Mouse (Mus musculus) heart, embryonic 12.5 days (tissue): ENCODE data around the gene Gpr183. TPM values are rescaled to one million over a fixed set of nuclear protein-coding genes. Genes with fewer than 3 reads are reported as not detected.

ENCODE experiments used
- ATAC-seq: fragments of 200-750 bp; cut with Nextera tagmentation; 2 replicates; pipeline ENCODE4 v1.8.0; 2017; ENCODE audit warnings: moderate TSS enrichment, moderate library complexity; ENCODE audit not compliant: insufficient number of reproducible peaks, low FRiP score
- H3K27ac ChIP-seq: fragments of 300-500 bp; sonication (generic); 2 replicates; pipeline ENCODE4 v1.5.1; 2016; ENCODE audit warnings: mild to moderate bottlenecking, moderate library complexity; ENCODE audit not compliant: poor library complexity, severe bottlenecking
- H3K27me3 ChIP-seq: fragments of 300-500 bp; sonication (generic); replicated peaks from 2 replicates; pipeline ENCODE4 v1.6.1; 2016; ENCODE audit warnings: mild to moderate bottlenecking, moderate library complexity
- H3K36me3 ChIP-seq: fragments of 300-500 bp; sonication (generic); 2 replicates; pipeline ENCODE4 v1.6.1; 2016; ENCODE audit warnings: mild to moderate bottlenecking, moderate library complexity
- H3K4me1 ChIP-seq: fragments of 300-500 bp; sonication (generic); replicated peaks from 2 replicates; pipeline ENCODE4 v1.6.1; 2016; ENCODE audit warnings: mild to moderate bottlenecking
- H3K4me2 ChIP-seq: fragments of 300-500 bp; sonication (generic); 2 replicates; pipeline ENCODE4 v1.6.1; 2016; ENCODE audit warnings: mild to moderate bottlenecking, moderate library complexity
- H3K4me3 ChIP-seq: fragments of 300-500 bp; sonication (generic); 2 replicates; pipeline ENCODE4 v1.5.1; 2016; ENCODE audit warnings: mild to moderate bottlenecking
- H3K9ac ChIP-seq: fragments of 300-500 bp; sonication (generic); 2 replicates; pipeline ENCODE4 v1.6.1; 2016; ENCODE audit warnings: mild to moderate bottlenecking, moderate library complexity
- H3K9me3 ChIP-seq: fragments of 300-500 bp; sonication (generic); replicated peaks from 2 replicates; pipeline ENCODE4 v1.6.1; 2016; ENCODE audit warnings: mild to moderate bottlenecking, moderate library complexity
- WGBS: fragments of 180-500 bp; shearing (Covaris S2); methylation state at CpG from one replicate; pipeline ENCODE4 v1.1.7; 2016; 5-methylcytosine and 5-hydroxymethylcytosine counted together
- polyA plus RNA-seq: library from polyadenylated mRNA; unstranded; fragments of >200 nt; fragmentation: Nextera tagmentation; extraction: Ambion mirVana; gene quantifications from 2 replicates; pipeline ENCODE4 v1.2.1, GENCODE M21; 2016

Gene Gpr183
- polyA plus RNA-seq, 1 experiment from 2014 or later, result 1.7 TPM

DNA sequence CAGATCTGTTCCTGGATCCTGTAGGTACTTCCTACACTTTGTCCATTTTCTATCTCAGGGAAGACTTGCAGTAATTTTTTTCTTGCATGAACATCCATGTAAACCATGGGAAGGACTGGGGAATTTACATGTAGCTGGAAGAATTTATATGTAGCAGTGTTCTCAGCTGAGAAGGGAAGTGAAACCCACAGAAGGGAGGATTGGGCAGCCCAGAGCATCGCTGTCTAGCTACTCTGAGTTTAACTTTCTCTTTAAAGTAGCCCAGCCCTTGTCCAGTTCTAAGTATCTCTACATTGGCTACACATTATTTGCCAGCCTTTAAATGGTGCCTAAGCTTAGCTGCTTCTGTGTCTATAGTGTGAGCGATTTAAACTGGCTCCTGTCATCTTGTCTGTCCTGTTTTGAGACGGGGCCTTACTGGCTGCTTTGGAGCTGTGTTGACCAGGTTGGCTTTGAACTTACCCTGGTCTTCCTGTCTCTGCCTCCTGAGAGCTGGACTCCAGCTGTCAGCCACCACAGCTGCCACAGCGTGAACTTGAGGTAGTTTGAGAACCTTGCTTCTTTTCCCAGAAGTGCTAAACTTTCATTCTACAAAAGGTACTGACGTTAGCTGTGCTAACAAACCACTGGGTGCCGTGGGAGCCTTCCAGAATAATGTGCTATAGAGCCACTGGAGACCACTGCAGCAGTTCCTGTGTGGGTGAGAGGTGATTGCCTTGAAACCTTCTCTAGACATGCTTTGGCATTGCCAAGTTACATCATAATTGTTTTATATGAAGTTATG is 48.5 kb downstream of the Gpr183 start:
- H3K36me3 ChIP-seq, result peaks cover 40% of the 10 kb centered on the region
- ATAC-seq, result no peak
- no peak overlapping the region for H3K4me3 ChIP-seq
- no peaks in the 10 kb centered on the region for H3K27me3 ChIP-seq
- WGBS, result 82% methylated on average over 6 of the region's 6 CpGs
- H3K4me1 ChIP-seq, result peaks cover 24% of the 10 kb centered on the region
- H3K27ac ChIP-seq, result no peak overlapping the region
- no peak overlapping the region for H3K4me2 ChIP-seq
- H3K9ac ChIP-seq, result no peak overlapping the region
- no peaks in the 10 kb centered on the region for H3K9me3 ChIP-seq

DNA sequence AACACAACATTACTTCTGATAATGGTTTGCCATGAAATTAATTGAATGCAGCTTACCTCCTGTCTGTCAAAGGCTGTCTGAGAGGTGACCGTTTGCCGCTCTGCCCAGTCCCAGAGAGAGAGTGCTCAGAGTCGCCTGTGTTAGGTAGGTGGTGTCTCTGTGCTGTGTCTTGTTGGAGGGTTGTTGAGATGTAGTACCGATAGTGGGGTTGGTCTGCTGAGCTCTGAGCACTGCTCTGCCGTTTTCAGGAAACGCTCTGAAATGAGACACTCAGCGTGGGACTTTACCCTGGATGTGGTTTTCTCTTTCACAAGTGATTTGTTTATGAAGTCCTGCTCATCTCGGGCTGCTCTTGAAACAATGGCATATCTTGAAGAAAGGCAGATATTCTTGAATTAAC is 49.4 kb downstream of the Gpr183 start, which contains the start of gene Gpr18:
Gene Gpr18, minus strand, starts transcription at position 161 of the 400 bp plus-strand sequence.
- Histone ChIP-seq H3K9ac (no peak within 1 kb of the TSS), H3K9me3 (no peaks in the 10 kb centered on the region), H3K4me3 (no peak within 1 kb of the TSS), H3K27ac (no peak within 1 kb of the TSS), H3K4me1 (peaks cover 15% of the 10 kb centered on the region), H3K4me2 (no peak within 1 kb of the TSS), H3K36me3 (peaks cover 45% of the 10 kb centered on the region), H3K27me3 (no peaks in the 10 kb centered on the region)
- 66% methylated on average over 8 of the region's 8 CpGs for WGBS
- no peak for ATAC-seq

DNA sequence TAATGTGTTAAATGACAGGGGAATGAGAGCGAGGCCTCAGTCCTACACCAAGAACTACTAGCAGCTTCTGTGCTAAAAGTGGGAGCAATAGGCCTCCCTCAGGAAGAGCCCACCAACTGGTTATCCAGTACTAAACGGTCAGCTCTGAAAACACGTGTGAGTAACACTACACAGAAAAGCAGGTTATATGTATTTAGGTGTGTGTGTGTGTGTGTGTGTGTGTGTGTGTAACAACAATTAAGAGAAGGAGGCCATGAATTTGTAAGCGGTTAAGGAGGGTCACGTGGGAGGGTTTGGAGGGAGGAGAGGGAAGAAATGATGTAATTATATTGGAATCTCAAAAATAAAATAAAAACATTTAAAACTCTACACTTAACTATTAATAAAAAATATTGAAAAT is 49.9 kb downstream of the Gpr183 start:
- Histone ChIP-seq H3K9me3 (no peaks in the 10 kb centered on the region), H3K9ac (no peak overlapping the region), H3K36me3 (peaks cover 50% of the 10 kb centered on the region), H3K4me1 (peaks cover 10% of the 10 kb centered on the region), H3K27ac (no peak overlapping the region), H3K4me2 (no peak overlapping the region), H3K4me3 (no peak overlapping the region), H3K27me3 (no peaks in the 10 kb centered on the region)
- 84% methylated on average over 5 of the region's 5 CpGs for WGBS
- no peak for ATAC-seq

DNA sequence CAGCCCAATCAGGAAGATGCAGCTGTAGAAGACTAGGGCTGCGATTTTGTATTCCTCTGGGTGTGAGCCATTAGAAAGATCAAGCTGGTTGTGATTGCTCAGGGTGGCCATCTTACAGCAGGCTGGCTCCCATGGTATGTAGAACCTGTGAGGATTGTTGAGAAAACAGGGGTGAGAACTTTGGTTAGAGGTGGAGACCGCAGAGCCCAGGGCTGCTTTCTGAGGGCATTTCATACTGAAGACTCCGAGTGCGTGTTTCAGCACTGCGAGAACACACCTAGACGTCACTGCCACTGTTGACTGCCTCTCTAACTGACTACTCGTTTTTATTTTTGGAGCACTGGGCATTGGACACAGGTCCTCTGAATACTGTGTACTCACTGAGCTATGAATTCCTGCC is 52.5 kb downstream of the Gpr183 start:
- no peaks in the 10 kb centered on the region for H3K27me3 ChIP-seq
- 85% methylated on average over 7 of the region's 7 CpGs for WGBS
- H3K4me3 ChIP-seq, result no peak overlapping the region
- H3K36me3 ChIP-seq, result peaks cover 62% of the 10 kb centered on the region
- ATAC-seq, result no peak
- no peak overlapping the region for H3K27ac ChIP-seq
- no peak overlapping the region for H3K4me2 ChIP-seq
- H3K9ac ChIP-seq, result no peak overlapping the region
- H3K4me1 ChIP-seq, result 0 out of 2 replicates have a peak, but pooled peaks cover 7% of the 10 kb centered on the region
- no peaks in the 10 kb centered on the region for H3K9me3 ChIP-seq

DNA sequence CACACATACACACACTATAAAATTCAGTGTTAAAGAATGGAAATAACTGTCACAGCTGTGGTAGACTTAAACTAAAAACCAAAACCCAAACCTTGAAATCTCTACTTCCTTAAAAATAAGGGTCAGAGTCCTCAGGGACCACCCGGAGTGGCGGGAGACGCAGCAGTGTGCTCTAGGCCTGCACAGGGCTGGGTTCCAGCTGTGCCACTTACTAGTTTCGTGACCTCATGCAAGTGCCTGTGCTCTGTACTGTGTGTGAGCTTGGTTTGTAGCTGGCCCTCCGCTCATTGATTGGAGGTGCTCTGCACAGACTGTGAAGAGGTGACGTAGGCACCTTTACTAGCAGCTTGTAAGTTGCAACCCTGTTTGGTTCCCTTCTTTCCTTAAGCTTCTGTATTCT is 55.1 kb downstream of the Gpr183 start:
- Histone ChIP-seq H3K9me3 (no peaks in the 10 kb centered on the region), H3K4me2 (no peak overlapping the region), H3K36me3 (peaks cover 58% of the 10 kb centered on the region), H3K4me1 (peaks cover 14% of the 10 kb centered on the region), H3K9ac (no peak overlapping the region), H3K27ac (no peak overlapping the region), H3K4me3 (no peak overlapping the region), H3K27me3 (no peaks in the 10 kb centered on the region)
- WGBS, result 91% methylated on average over 6 of the region's 6 CpGs
- no peak for ATAC-seq

DNA sequence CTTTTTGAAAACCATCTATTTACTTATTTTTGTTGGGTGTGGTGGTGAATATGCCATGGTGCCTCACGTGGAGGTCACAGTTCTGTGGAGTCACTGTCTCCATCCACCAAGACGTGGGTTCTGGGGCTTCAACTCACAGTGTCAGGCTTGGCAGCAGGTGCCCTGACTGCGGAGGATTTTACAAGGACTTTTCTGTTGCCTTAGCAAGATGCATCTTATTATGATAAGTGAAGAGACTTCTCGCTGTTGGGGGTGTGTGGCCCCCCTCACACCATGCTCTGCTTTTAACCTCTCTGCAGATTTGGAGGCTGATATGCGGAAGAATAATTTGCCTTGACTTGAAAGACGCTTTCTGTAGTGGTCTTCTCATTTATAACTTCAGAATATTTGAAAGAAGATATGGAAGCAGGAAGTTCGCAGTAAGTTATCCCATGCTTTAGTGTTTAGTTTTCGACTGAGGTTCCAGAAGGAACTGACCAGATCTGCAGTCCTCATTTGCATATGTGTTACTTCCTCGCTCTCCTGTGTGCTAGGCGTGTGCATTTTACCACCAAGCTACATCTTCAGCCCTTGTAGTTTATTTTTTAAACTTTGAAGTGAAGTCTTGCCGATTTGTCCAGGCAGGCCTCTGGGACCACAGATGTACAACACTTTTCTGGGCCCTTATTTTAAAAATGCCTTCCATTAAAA is 57.9 kb downstream of the Gpr183 start:
- no peaks in the 10 kb centered on the region for H3K27me3 ChIP-seq
- no peaks in the 10 kb centered on the region for H3K9me3 ChIP-seq
- H3K27ac ChIP-seq, result no peak overlapping the region
- WGBS, result 83% methylated on average over 11 of the region's 11 CpGs
- H3K4me1 ChIP-seq, result peaks cover 30% of the 10 kb centered on the region
- H3K9ac ChIP-seq, result no peak overlapping the region
- ATAC-seq, result no peak
- peaks cover 50% of the 10 kb centered on the region for H3K36me3 ChIP-seq
- no peak overlapping the region for H3K4me2 ChIP-seq
- H3K4me3 ChIP-seq, result no peak overlapping the region

DNA sequence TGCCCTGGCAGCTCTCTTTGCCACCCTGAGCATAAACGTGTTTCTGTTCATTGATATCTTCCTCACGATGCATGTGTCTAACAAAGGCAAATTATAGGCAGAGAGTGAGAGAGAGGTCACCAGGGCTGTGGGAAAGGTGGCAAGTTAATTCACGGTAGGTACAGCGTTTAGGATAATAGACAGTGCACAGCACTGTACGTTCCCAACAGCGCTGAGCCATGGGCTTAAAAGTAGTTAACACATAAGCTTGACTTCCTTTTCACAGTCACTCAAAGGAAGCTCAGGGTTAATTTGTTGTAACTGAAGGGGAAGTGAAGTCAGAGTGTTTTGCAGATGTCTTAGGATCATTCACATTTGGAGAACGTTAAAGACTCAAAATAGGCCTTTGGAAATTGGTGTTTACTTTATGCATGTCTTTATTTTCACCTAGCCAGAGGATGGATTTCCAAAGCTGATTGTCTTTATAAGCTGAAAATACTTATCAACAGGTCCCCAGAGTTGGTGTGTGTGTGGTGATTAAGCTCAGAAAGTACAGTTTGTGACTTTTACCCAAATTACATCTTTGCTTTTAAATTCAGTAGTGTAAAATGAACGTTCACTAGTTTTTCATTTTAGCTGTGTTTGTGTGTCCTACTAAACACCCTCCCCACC is 58.5 kb downstream of the Gpr183 start:
- 85% methylated on average over 8 of the region's 8 CpGs for WGBS
- H3K4me3 ChIP-seq, result no peak overlapping the region
- H3K4me1 ChIP-seq, result peaks cover 27% of the 10 kb centered on the region
- H3K9ac ChIP-seq, result no peak overlapping the region
- H3K27me3 ChIP-seq, result no peaks in the 10 kb centered on the region
- H3K36me3 ChIP-seq, result peaks cover 44% of the 10 kb centered on the region
- no peaks in the 10 kb centered on the region for H3K9me3 ChIP-seq
- no peak overlapping the region for H3K4me2 ChIP-seq
- H3K27ac ChIP-seq, result no peak overlapping the region
- no peak for ATAC-seq

DNA sequence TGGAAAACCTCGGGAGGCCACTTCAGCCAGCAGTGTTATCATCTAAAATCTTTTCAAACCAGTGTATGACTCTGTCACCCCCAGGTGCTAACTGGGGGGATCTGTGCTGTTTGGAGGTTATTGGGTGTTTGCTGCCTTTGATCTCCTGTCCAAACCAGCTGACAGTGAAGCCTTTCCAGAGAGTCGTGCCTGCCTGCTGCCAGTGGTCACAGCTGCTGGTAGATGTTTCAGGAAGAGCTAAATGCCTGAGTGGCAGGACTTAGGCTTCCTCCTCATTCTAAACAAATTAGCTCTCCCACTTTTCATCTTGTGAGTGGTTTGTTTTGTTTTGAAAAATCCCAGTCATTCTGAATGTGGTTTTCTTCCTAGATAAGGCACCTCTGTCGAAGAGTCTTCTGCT is 60.2 kb downstream of the Gpr183 start:
- Histone ChIP-seq H3K4me1 (peaks cover 31% of the 10 kb centered on the region), H3K4me2 (no peak overlapping the region), H3K9me3 (no peaks in the 10 kb centered on the region), H3K27ac (no peak overlapping the region), H3K9ac (no peak overlapping the region), H3K4me3 (no peak overlapping the region), H3K27me3 (no peaks in the 10 kb centered on the region), H3K36me3 (peaks cover 30% of the 10 kb centered on the region)
- 17% methylated on average over 3 of the region's 3 CpGs for WGBS
- ATAC-seq, result no peak

DNA sequence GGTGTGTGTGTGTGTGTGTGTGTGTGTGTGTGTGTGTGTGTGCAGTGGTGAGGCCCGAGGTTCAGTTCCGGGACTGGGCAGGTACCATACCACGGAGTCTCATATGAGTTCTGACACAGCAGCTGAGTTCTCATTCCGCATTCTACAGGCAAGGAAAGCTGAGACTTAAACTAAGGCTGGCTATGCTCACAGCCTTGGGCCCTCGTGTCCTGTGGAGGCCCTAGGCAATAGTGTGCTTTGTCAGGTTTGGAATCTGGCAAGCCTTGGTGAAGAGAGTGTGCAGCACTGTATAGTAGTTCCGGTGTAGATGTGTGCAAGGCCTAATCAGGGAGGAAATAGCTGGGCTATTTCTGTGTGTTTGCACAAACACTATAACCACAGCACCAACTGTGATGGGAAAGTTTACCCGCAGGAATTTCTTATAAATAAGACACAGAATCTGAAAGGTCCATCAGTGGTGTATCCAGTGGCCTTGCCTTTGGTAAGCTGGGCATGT is 61.6 kb downstream of the Gpr183 start:
- no peak overlapping the region for H3K4me3 ChIP-seq
- no peaks in the 10 kb centered on the region for H3K9me3 ChIP-seq
- no peak overlapping the region for H3K9ac ChIP-seq
- peaks cover 44% of the 10 kb centered on the region for H3K4me1 ChIP-seq
- H3K27me3 ChIP-seq, result no peaks in the 10 kb centered on the region
- no peak for ATAC-seq
- 73% methylated on average over 7 of the region's 7 CpGs for WGBS
- no peak overlapping the region for H3K4me2 ChIP-seq
- H3K27ac ChIP-seq, result no peak overlapping the region
- peaks cover 20% of the 10 kb centered on the region for H3K36me3 ChIP-seq
